Mouse (Mus musculus) spleen, adult 2 months (tissue): ENCODE data around the gene Parp2. TPM values are rescaled to one million over a fixed set of nuclear protein-coding genes. Genes with fewer than 3 reads are reported as not detected.
"Not testable (repeated sequence)": the region's sequence is repeated elsewhere in the genome, so short reads cannot be mapped to it uniquely, and the experiment has no call there.

Experiments
- DNase-seq, 2 experiments: peaks; one replicate each; pipeline versions ENCODE4 v3.0.0 to v3.0.0-alpha.2; 2012 to 2021; ENCODE audit warnings: low spot score in 2 of 2, low read depth in 1 of 2
- H3K27ac ChIP-seq: fragments of 200-500 bp; 2 replicates; pipeline ENCODE4 v1.5.1; 2012; ENCODE audit warnings: low read length, inconsistent platforms; ENCODE audit not compliant: insufficient read depth
- H3K27me3 ChIP-seq: fragments of 200-500 bp; 2 replicates; pipeline ENCODE4 v1.6.1; 2012; ENCODE audit warnings: mild to moderate bottlenecking, moderate library complexity, low read length, inconsistent platforms; ENCODE audit not compliant: control insufficient read depth, insufficient read depth
- H3K36me3 ChIP-seq: fragments of 200-500 bp; 2 replicates; pipeline ENCODE4 v1.6.1; 2012; ENCODE audit warnings: mild to moderate bottlenecking, low read length, inconsistent platforms; ENCODE audit not compliant: control insufficient read depth, insufficient read depth
- H3K4me1 ChIP-seq: fragments of 200-500 bp; 2 replicates; pipeline ENCODE4 v1.6.1; 2011; ENCODE audit warnings: inconsistent platforms; ENCODE audit not compliant: control insufficient read depth, insufficient read depth, insufficient read length
- H3K4me3 ChIP-seq: fragments of 200-500 bp; 2 replicates; pipeline ENCODE4 v1.5.1; 2011; ENCODE audit warnings: mild to moderate bottlenecking, inconsistent platforms; ENCODE audit not compliant: insufficient read depth, insufficient read length; ENCODE audit errors: extremely low read depth
- CTCF ChIP-seq: fragments of 200-500 bp; IDR thresholded peaks from 2 replicates; pipeline ENCODE4 v1.5.1; 2011; ENCODE audit warnings: mild to moderate bottlenecking, inconsistent platforms; ENCODE audit not compliant: insufficient read depth, insufficient read length, insufficient replicate concordance; ENCODE audit errors: extremely low read depth
- POLR2A ChIP-seq: fragments of 200-500 bp; IDR thresholded peaks from 2 replicates; pipeline ENCODE4 v1.6.1; 2011; ENCODE audit warnings: low read depth, low read length, inconsistent platforms
- WGBS: fragments of 180-500 bp; shearing (Covaris S2); methylation state at CpG from one replicate; pipeline ENCODE4 v1.1.7; 2018; 5-methylcytosine and 5-hydroxymethylcytosine counted together
- polyA plus RNA-seq: library from polyadenylated mRNA; depleted of rRNA; stranded (reverse); fragments of >200 nt; gene quantifications from 2 replicates; pipeline ENCODE4 v1.2.3, GENCODE M21; 2012

The Parp2 gene
- polyA plus RNA-seq, 1 experiment, result 17.5 TPM

DNA sequence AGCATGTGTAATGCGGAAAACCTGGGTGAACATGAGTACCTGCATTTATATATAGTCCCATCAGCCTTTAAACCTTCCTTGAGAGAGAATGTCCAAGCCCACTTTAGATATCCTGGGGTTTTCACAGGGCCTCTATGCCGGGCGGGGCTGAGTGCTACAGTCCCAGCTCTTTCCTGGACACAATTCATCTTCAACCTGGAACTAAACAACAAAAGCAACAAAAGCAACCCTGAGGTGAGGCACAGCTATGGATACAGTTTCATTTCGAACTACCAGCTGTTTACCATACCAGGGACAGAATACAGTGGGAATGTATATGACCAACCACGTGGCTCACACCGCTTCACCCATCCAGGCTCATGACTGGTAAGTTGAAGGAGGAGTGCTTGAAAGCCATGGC lies 5.2 kb upstream of the Parp2 start:
- Histone ChIP-seq H3K4me3 (no peak overlapping the region), H3K4me1 (no peaks in the 10 kb centered on the region), H3K27me3 (no peaks in the 10 kb centered on the region), H3K27ac (no peak overlapping the region), H3K36me3 (no peaks in the 10 kb centered on the region)
- WGBS, result 89% methylated on average over 6 of the region's 6 CpGs
- DNase-seq, result no peak
- TF ChIP-seq CTCF (no peak), POLR2A (no peak)

DNA sequence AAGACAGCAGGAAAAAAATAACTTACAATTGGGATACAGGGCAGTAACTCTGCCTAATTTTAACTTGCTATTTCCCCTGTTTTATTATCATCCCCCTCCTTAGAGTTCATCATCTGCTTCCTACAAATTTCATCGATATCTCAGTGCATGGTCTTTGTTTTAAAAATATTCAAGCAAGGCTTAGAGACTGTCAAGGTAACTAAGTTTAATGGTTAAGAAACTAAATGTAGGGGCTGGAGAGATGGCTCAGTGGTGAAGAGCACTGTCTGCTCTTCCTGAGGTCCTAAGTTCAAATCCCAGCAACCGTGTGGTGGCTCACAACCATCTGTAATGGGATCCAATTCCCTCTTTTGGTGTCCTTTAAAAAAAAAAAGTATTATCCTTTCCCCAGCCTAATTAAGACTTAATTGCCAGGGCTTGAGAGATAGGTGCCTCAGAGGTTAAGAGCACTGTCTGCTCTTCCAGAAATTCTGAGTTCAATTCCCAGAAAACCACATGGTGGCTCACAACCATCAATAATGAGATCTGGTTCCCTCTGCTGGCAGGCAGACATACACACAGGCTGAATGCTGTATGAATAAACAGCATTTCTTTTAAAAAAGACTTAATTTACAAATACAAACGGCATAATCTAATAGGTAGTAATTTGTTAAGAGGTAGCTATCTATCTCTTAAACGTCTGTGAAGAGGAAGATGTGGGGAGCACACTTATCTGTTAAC lies 4.6 kb upstream of the Parp2 start:
- Histone ChIP-seq H3K4me3 (no peak overlapping the region), H3K27ac (no peak overlapping the region), H3K36me3 (no peaks in the 10 kb centered on the region), H3K4me1 (no peaks in the 10 kb centered on the region), H3K27me3 (no peaks in the 10 kb centered on the region)
- no peak for DNase-seq
- WGBS, result 54% methylated on average over 4 of the region's 4 CpGs
- no peak for TF ChIP-seq POLR2A
- TF ChIP-seq CTCF, result no peak

DNA sequence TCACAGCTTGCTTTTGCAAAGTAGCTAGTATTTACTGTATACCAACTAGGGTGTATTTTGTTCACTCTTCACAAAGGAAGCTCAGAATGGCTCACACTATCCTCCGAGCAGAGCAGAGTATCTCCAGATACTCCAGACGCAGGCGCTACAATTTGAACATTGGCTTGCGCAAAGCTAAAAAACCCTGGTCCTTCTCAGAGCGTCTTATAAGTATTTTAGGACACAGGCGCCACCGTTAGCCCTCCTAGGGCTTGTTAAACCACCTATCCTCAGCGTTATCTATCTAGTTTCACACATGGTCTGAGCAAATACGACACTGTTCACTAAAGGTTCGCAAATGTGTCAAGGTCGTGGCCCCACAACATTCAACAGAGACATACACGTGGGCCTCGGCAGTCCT lies 3.0 kb upstream of the Parp2 start:
- H3K4me1 ChIP-seq, result no peaks in the 10 kb centered on the region
- no peaks in the 10 kb centered on the region for H3K36me3 ChIP-seq
- H3K27ac ChIP-seq, result no peak overlapping the region
- no peak overlapping the region for H3K4me3 ChIP-seq
- DNase-seq, result no peak
- 92% methylated on average over 13 of the region's 13 CpGs for WGBS
- no peaks in the 10 kb centered on the region for H3K27me3 ChIP-seq
- no peak for TF ChIP-seq POLR2A
- no peak for TF ChIP-seq CTCF

DNA sequence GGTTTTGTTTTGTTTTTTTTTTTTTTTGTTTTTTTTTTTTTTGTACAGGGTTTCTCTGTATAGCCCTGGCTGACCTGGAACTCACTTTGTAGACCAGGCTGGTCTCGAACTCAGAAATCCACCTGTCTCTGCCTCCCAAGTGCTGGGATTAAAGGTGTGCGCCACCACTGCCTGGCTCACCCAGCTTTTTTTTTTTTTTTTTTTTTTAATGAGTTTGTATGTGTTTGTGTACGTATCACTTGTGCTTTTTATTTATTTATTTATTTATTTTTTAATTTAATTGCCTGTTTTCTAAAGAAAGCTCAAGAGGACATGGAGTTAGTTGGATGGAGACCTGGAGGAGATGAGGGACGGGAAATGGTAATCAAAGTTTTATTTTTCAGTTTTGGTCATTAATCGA lies 1.2 kb upstream of the Parp2 start:
- H3K36me3 ChIP-seq, H3K27me3 ChIP-seq, H3K4me3 ChIP-seq, H3K4me1 ChIP-seq, H3K27ac ChIP-seq, DNase-seq: not testable (repeated sequence)
- 85% methylated on average over 5 of the region's 5 CpGs for WGBS

DNA sequence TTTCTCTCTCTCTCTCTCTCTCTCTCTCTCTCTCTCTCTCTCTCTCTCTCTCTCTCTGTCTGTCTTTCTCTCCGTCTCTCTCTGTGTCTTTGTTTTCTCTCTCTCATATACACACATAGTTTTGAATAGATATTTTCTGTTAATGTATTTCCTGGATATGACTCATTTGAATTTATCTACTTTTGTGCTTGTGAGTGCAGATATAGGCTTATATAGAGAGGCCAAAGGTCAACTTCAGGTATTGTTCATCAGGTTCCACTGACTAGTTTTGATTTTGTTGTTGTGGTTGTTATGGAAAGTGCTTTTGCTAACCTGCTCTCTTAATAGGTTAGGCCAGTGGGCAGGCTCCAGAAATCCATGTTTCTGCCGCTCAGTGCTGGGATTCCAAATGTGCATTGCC lies 5.4 kb downstream of the Parp2 start:
- Histone ChIP-seq H3K36me3 (peaks cover 33% of the 10 kb centered on the region), H3K4me1 (no peaks in the 10 kb centered on the region), H3K27me3 (no peaks in the 10 kb centered on the region), H3K4me3 (no peak overlapping the region), H3K27ac (no peak overlapping the region)
- 85% methylated on average over 2 of the region's 2 CpGs for WGBS
- TF ChIP-seq CTCF, result no peak
- no peak for TF ChIP-seq POLR2A
- DNase-seq, result no peak

DNA sequence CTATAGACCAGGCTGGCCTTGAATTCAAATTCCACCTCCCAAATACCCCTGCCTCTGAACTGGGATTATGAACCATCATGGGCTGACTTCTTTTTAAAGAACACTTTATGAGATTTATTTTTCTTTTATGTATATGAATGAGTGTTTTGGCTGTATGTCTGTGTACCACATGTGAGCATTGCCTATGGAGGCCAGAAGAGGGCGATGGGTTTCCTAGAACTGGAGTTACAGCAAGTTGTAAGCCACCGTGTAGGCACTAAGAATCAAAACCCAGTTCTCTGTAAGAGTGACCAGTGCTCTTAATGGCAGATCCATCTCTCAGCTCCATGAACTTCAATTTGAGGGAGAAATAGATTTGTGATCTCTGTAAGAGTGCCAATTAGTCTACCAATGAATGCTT lies 15.6 kb downstream of the Parp2 start:
- 79% methylated on average over 2 of the region's 2 CpGs for WGBS
- Histone ChIP-seq H3K4me3 (no peak overlapping the region), H3K27ac (peak overlapping the region; percentile 91; the same call in 1 of the 2 replicates), H3K27me3 (no peaks in the 10 kb centered on the region), H3K36me3 (peaks cover 25% of the 10 kb centered on the region), H3K4me1 (peaks cover 14% of the 10 kb centered on the region; the same call in 1 of the 2 replicates)
- TF ChIP-seq POLR2A, result no peak
- DNase-seq, result no peak

DNA sequence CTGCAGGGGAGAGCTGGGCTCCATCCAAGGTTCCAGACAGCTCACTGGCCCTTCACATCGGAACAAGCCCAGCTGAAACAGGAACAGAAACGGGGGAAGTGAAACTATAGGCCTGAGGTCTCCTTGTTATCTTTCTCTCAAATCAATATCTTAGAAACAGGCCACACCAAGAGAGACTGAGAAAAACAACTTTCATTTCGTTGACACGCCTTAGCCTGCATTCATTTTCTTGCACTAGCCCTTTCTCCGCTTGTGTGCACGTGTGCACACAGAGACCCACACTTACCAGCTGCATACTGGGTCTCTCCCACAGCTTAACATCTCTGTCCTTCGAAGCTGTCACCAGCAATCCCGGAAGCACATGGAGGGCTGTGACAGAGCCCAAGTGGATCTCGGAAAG lies 16.6 kb downstream of the Parp2 start:
- peak; percentile 30 to 61 for DNase-seq
- WGBS, result 13% methylated on average over 9 of the region's 9 CpGs
- peak overlapping the region; percentile 91 for H3K27ac ChIP-seq
- peak overlapping the region; percentile 35 for H3K4me3 ChIP-seq
- H3K4me1 ChIP-seq, result peaks cover 14% of the 10 kb centered on the region; the same call in 1 of the 2 replicates
- H3K36me3 ChIP-seq, result peaks cover 28% of the 10 kb centered on the region
- TF ChIP-seq CTCF (no peak), POLR2A (no peak)
- no peaks in the 10 kb centered on the region for H3K27me3 ChIP-seq
